Mouse (Mus musculus) midbrain, embryonic 15.5 days (tissue): ENCODE measurements at regions not wholly inside any gene's neighbourhood (a gene's known extent, or its start where the extent isn't known, plus 50 kb on each side); places are given as distances from the start of the nearest gene placed in this dataset.

Experiments
- ATAC-seq: fragments of 200-750 bp; cut with Nextera tagmentation; replicated peaks from 2 replicates; pipeline ENCODE4 v1.8.0; 2017; ENCODE audit warnings: moderate TSS enrichment
- H3K27ac ChIP-seq: fragments of 300-500 bp; sonication (generic); 2 replicates; pipeline ENCODE4 v1.5.1; 2015; ENCODE audit warnings: mild to moderate bottlenecking, inconsistent platforms
- H3K27me3 ChIP-seq: fragments of 300-500 bp; sonication (generic); replicated peaks from 2 replicates; pipeline ENCODE4 v1.6.1; 2015; ENCODE audit warnings: inconsistent platforms
- H3K36me3 ChIP-seq: fragments of 300-500 bp; sonication (generic); replicated peaks from 2 replicates; pipeline ENCODE4 v1.6.1; 2015; ENCODE audit warnings: inconsistent platforms
- H3K4me1 ChIP-seq: fragments of 300-500 bp; sonication (generic); 2 replicates; pipeline ENCODE4 v1.6.1; 2015; ENCODE audit warnings: inconsistent platforms
- H3K4me2 ChIP-seq: fragments of 300-500 bp; sonication (generic); 2 replicates; pipeline ENCODE4 v1.6.1; 2015; ENCODE audit warnings: inconsistent platforms, mild to moderate bottlenecking, moderate library complexity
- H3K4me3 ChIP-seq: fragments of 300-500 bp; sonication (generic); 2 replicates; pipeline ENCODE4 v1.5.1; 2015; ENCODE audit warnings: mild to moderate bottlenecking, inconsistent platforms
- H3K9ac ChIP-seq: fragments of 300-500 bp; sonication (generic); 2 replicates; pipeline ENCODE4 v1.6.1; 2015; ENCODE audit warnings: mild to moderate bottlenecking, inconsistent platforms
- H3K9me3 ChIP-seq: fragments of 300-500 bp; sonication (generic); 2 replicates; pipeline ENCODE4 v1.6.1; 2016; ENCODE audit warnings: inconsistent platforms
- WGBS: fragments of 180-500 bp; shearing (Covaris S2); methylation state at CpG from one replicate; pipeline ENCODE4 v1.1.7; 2015; ENCODE audit warnings: mixed read lengths; 5-methylcytosine and 5-hydroxymethylcytosine counted together

DNA sequence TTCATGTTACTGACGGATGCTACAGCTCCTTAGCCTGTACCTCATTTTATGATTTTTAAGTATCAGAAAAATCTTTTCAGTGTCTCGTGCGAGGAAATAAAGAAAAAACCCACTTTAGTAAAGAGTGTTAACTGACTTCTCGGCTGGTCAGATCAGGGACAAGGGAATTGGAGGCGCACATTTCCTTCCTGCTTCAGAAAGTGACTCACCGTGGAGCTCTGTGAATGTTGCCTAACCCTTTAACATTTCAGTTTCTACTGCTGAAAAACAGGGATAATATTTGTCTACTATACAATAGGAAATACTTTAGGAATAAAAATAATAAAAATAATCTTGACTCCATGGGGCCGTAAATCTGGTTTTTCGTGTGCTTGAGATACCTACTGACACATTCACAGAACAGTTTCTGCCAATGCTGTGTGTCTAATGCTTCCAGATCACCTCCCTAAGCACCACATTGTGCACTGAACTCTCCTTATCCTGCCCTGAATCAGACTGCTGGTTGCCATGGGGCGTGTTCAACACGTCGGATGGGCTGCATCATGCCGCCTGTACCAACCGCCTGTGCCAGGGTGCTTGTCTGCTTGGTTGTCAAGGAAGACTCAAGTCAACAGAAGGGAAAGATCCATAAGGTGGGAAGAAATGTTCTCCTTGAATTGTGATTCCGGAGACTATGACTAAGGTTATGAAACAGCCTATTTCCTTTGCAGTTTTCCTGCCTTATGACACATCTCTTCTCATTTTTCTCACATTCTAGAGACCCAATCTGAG lies 246.3 kb downstream of the Ikzf2 start:
- H3K9me3 ChIP-seq: no peaks in the 10 kb centered on the region
- ATAC-seq: no peak
- no peak overlapping the region for H3K27ac ChIP-seq
- no peaks in the 10 kb centered on the region for H3K4me1 ChIP-seq
- H3K9ac ChIP-seq: no peak overlapping the region
- no peak overlapping the region for H3K4me3 ChIP-seq
- no peaks in the 10 kb centered on the region for H3K27me3 ChIP-seq
- WGBS: 95% methylated on average over 14 of the region's 14 CpGs
- no peak overlapping the region for H3K4me2 ChIP-seq
- no peaks in the 10 kb centered on the region for H3K36me3 ChIP-seq

DNA sequence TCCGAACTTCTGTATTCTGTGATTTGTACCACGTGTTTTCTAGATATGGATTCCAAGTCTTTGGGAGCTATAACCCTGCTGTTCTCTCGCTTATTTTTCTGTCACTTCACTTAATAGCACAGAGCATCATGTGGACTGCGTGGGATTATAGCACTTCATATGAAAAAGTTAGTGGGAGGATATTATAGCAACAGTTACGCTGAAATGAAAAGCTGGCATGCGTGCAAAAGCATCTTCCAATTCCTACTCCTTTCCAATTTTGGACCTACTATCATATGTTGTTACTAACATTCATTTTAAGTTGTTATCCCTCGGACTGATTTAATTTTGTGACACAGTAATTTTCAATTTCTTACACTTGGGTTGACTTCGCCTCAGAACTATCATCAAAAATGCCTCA lies 250.0 kb downstream of the Ikzf2 start:
- H3K4me3 ChIP-seq: no peak overlapping the region
- no peak overlapping the region for H3K4me2 ChIP-seq
- no peak overlapping the region for H3K9ac ChIP-seq
- no peak overlapping the region for H3K27ac ChIP-seq
- no peaks in the 10 kb centered on the region for H3K9me3 ChIP-seq
- no peak for ATAC-seq
- 93% methylated on average over 8 of the region's 8 CpGs for WGBS
- no peaks in the 10 kb centered on the region for H3K4me1 ChIP-seq
- no peaks in the 10 kb centered on the region for H3K27me3 ChIP-seq
- no peaks in the 10 kb centered on the region for H3K36me3 ChIP-seq

- WGBS: 31% methylated on average over 8 of the region's 8 CpGs
These were observed 253.2 kb downstream of the Ikzf2 start for GRCm38 (mm10) chr1:69433655-69434357.

DNA sequence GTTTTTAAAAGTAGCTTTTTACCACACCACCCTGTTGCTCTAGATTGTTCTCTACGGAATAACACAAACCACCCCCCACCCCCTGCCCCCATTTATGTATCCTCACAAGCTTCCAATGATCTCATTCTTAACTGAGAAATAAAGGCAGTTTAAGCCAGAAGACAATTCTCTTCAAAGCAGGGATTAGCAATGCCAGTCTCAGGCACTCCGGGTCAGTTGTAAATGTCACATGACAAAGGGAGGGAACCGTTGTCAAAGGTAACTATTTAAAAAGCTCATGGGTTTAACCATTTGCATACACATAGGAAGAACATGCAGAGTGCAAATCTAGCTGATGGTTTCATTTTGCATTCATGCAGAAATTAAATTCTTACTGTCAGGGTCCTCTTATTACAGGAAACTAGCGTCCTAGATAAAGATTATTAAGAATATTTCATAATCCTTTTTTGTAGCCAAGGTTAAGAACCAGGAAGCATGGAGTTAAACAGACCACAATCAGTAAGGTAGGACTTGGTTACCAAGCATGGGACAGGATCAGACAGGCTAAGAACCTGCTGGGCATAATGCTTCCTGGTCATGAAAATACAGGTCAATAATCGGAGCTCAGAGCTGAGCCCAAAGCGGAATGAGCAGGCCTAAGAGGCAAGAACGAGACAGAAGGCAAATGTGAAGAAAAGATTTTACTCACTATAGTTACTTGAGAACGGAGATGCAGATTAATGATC lies 256.2 kb downstream of the Ikzf2 start:
- no peaks in the 10 kb centered on the region for H3K9me3 ChIP-seq
- no peak overlapping the region for H3K27ac ChIP-seq
- 32% methylated on average over 8 of the region's 8 CpGs for WGBS
- no peak overlapping the region for H3K9ac ChIP-seq
- no peaks in the 10 kb centered on the region for H3K36me3 ChIP-seq
- H3K4me3 ChIP-seq: no peak overlapping the region
- H3K27me3 ChIP-seq: no peaks in the 10 kb centered on the region
- no peaks in the 10 kb centered on the region for H3K4me1 ChIP-seq
- no peak for ATAC-seq
- no peak overlapping the region for H3K4me2 ChIP-seq

More at GRCm38 (mm10) chr1:69433655-69434357, 253.2 kb downstream of the Ikzf2 start:
- Histone ChIP-seq H3K36me3 (no peaks in the 10 kb centered on the region), H3K4me2 (no peak overlapping the region), H3K27me3 (no peaks in the 10 kb centered on the region), H3K4me3 (no peak overlapping the region), H3K4me1 (no peaks in the 10 kb centered on the region), H3K9ac (no peak overlapping the region), H3K27ac (no peak overlapping the region), H3K9me3 (no peaks in the 10 kb centered on the region)
- ATAC-seq: no peak

DNA sequence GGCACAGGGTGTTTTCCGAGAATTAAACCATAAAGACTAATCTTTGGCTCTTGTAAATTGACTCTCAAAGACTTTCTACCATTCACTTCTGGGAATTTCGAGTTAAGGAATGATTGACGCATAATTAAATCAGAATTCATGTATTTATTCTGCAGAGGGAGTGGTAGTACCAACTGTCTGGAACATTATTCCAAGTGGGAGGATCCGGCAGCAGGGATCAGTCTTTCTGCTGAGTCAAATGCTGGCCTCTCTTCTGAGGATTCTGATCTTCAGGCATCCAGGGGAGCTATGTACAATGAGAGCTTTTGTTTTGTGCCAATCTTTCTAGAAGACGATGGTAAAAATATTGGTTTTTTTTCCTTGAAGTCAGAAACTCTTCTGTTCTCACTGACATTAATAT lies 257.4 kb downstream of the Ikzf2 start:
- Histone ChIP-seq H3K9ac (no peak overlapping the region), H3K36me3 (no peaks in the 10 kb centered on the region), H3K4me3 (no peak overlapping the region), H3K27ac (no peak overlapping the region), H3K9me3 (no peaks in the 10 kb centered on the region), H3K27me3 (no peaks in the 10 kb centered on the region), H3K4me2 (no peak overlapping the region), H3K4me1 (no peaks in the 10 kb centered on the region)
- ATAC-seq: no peak
- 32% methylated on average over 5 of the region's 5 CpGs for WGBS

- Histone ChIP-seq H3K9ac (no peak overlapping the region), H3K4me3 (no peak overlapping the region), H3K36me3 (no peaks in the 10 kb centered on the region), H3K27ac (no peak overlapping the region), H3K9me3 (peaks cover 16% of the 10 kb centered on the region), H3K27me3 (no peaks in the 10 kb centered on the region), H3K4me1 (no peaks in the 10 kb centered on the region), H3K4me2 (no peak overlapping the region)
- 72% methylated on average over 2 of the region's 2 CpGs for WGBS
- no peak for ATAC-seq
These were observed 289.4 kb downstream of the Ikzf2 start for GRCm38 (mm10) chr1:69397676-69398075.

- Histone ChIP-seq H3K4me2 (no peak overlapping the region), H3K9me3 (no peaks in the 10 kb centered on the region)
These were observed 274.5 kb upstream of the Erbb4 start for GRCm38 (mm10) chr1:69382374-69382773.

GRCm38 (mm10) chr1:69379741-69380140 lies 271.9 kb upstream of the Erbb4 start:
- Histone ChIP-seq H3K27me3 (no peaks in the 10 kb centered on the region), H3K4me2 (no peak overlapping the region), H3K9me3 (no peaks in the 10 kb centered on the region), H3K4me1 (no peaks in the 10 kb centered on the region), H3K36me3 (no peaks in the 10 kb centered on the region), H3K27ac (no peak overlapping the region), H3K4me3 (no peak overlapping the region), H3K9ac (no peak overlapping the region)
- ATAC-seq: no peak
- WGBS: 86% methylated on average over 7 of the region's 7 CpGs

More at GRCm38 (mm10) chr1:69382374-69382773, 274.5 kb upstream of the Erbb4 start:
- Histone ChIP-seq H3K36me3 (no peaks in the 10 kb centered on the region), H3K27ac (no peak overlapping the region), H3K9ac (no peak overlapping the region), H3K4me3 (no peak overlapping the region), H3K27me3 (no peaks in the 10 kb centered on the region), H3K4me1 (no peaks in the 10 kb centered on the region)
- 94% methylated on average over 1 of the region's 1 CpGs for WGBS
- no peak for ATAC-seq

DNA sequence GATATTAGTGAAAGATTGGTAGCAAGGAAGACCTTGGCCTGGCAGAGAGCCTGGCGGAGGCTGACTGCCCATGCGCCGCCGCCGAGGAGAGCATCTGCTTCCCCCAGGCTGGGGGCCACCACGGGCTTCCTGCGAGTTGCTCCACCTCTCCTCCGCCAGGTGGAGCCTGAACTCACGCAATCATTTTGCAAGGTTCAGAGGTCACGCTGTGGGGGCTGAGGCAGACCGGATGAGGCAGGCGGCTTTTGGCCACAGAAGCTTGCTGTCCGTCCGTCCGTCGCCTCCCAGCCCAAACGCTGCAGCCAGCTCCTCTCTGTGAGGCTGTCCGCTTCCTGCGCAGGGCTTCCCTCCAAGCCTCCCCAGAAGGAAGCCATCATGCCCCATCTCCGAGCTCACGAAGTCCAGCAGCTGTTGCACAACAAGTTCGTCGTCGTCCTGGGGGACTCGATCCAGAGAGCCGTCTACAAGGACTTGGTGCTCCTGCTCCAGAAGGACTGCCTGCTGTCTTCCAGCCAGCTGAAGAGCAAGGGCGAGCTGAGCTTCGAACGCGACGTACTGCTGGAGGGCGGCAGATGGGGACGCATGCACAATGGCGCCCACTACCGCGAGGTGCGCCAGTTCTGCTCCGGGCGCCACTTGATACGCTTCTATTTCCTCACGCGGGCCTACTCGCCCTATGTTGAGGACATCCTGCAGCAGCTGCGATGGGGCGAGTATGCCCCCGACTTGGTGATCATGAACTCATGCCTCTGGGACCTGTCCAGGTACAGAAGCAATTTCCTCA lies 269.3 kb upstream of the Erbb4 start:
- ATAC-seq: no peak
- H3K4me1 ChIP-seq: no peaks in the 10 kb centered on the region
- no peak overlapping the region for H3K4me2 ChIP-seq
- no peak overlapping the region for H3K4me3 ChIP-seq
- WGBS: 97% methylated on average over 46 of the region's 46 CpGs
- no peaks in the 10 kb centered on the region for H3K36me3 ChIP-seq
- H3K27ac ChIP-seq: no peak overlapping the region
- H3K9me3 ChIP-seq: no peaks in the 10 kb centered on the region
- H3K27me3 ChIP-seq: no peaks in the 10 kb centered on the region
- H3K9ac ChIP-seq: no peak overlapping the region

- Histone ChIP-seq H3K4me3 (no peak overlapping the region), H3K9ac (no peak overlapping the region), H3K27ac (no peak overlapping the region), H3K36me3 (no peaks in the 10 kb centered on the region), H3K4me2 (no peak overlapping the region), H3K4me1 (no peaks in the 10 kb centered on the region), H3K9me3 (no peaks in the 10 kb centered on the region), H3K27me3 (no peaks in the 10 kb centered on the region)
- 71% methylated on average over 1 of the region's 1 CpGs for WGBS
- ATAC-seq: no peak
These were observed 267.4 kb upstream of the Erbb4 start for GRCm38 (mm10) chr1:69375246-69375645.

DNA sequence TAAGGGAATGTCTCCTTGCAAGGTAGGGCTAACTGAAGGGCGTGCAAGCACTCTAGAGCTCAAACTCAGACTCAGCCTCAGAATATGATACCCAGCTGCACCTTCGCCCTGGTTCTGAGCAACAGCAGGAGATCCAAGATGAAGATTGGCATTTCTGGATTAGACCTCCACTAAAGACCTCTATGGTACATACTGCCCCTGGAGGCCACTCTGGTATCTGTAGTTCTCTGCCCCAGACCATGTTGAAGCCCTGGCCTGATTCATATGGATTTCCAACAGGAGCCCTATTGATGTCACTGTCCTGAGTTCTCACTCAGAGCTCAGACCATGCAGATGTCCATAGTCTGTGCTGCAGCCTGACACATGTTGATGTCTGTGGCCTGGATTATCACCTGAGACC lies 262.2 kb upstream of the Erbb4 start:
- Histone ChIP-seq H3K4me3 (no peak overlapping the region), H3K4me2 (no peak overlapping the region), H3K4me1 (no peaks in the 10 kb centered on the region), H3K9me3 (no peaks in the 10 kb centered on the region), H3K27ac (no peak overlapping the region), H3K9ac (no peak overlapping the region), H3K27me3 (no peaks in the 10 kb centered on the region), H3K36me3 (no peaks in the 10 kb centered on the region)
- 93% methylated on average over 2 of the region's 2 CpGs for whole genome bisulfite sequencing
- no peak for ATAC-seq

DNA sequence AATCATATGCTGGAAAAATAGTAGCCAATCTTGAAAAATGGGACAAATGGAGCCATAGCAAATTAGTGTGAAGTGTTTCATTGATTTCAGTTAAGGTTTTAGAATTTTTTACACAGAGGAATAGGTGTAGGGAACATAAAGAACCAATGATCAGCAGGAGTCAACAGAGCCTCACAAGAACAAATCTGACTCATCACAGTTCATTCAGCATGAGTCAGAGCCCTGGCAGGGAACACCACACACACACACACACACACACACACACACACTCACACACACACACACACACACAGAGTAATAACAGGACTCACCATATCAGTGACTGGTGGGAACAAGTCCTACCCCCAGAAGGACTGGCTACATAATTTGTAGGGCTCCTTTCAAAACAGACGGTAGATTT lies 259.7 kb upstream of the Erbb4 start:
- Histone ChIP-seq H3K4me3 (no peak overlapping the region), H3K36me3 (no peaks in the 10 kb centered on the region), H3K27ac (no peak overlapping the region), H3K9me3 (no peaks in the 10 kb centered on the region), H3K4me2 (no peak overlapping the region), H3K27me3 (no peaks in the 10 kb centered on the region), H3K9ac (no peak overlapping the region), H3K4me1 (no peaks in the 10 kb centered on the region)
- no peak for ATAC-seq
- 57% methylated on average over 1 of the region's 1 CpGs for WGBS
